Mouse (Mus musculus) erythroblast, embryonic 14.5 days (primary cell): ENCODE data around the gene Ercc1.

Experiments used
- GATA1 ChIP-seq: IDR thresholded peaks from 2 replicates; pipeline ENCODE4 v1.6.1; 2012; ENCODE audit warnings: low read length, inconsistent platforms, mixed read lengths
- TAL1 ChIP-seq: IDR thresholded peaks from 3 replicates; pipeline ENCODE4 v1.6.1; 2012; ENCODE audit warnings: low read length, inconsistent platforms, mixed read lengths

GRCm38 (mm10) chr7:19307739-19308453 lies 36.7 kb upstream of the Ercc1 start:
- no peak for TF ChIP-seq TAL1
- no peak for TF ChIP-seq GATA1
